Mouse (Mus musculus): ENCODE data around the gene Sgpl1.
"Not testable (repeated sequence)": the region's sequence is repeated elsewhere in the genome, so short reads cannot be mapped to it uniquely, and the experiment has no call there.

Gene Sgpl1

GRCm38 (mm10) chr10:61155611-61156010, 8.1 kb upstream of the Sgpl1 start:
- DNase-seq (ENCODE audit: low spot score in 2 of 2) = no peak

- DNase-seq (ENCODE audit: low spot score in 2 of 2) = no peak
These were observed 4.6 kb upstream of the Sgpl1 start for GRCm38 (mm10) chr10:61152131-61152530.

DNA sequence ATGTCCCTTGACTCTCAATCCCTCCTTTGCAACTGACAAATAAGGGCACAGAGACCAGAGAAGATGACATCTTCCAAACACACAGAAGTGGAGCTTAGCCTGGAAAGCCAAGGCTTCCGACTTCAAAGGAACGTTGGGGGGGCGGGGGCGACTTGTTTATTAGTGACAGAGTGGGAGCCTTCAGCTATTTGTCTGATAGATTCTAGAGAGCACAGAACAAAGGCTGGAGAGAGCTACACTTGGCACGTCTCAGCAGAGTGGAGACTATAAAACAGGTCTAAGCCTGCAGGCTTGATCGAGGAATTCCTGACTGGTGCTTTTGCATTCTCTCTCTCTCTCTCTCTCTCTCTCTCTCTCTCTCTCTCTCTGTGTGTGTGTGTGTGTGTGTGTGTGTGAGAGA, 3.1 kb upstream of the Sgpl1 start:
- DNase-seq (ENCODE audit: low spot score in 2 of 2) = no peak

DNA sequence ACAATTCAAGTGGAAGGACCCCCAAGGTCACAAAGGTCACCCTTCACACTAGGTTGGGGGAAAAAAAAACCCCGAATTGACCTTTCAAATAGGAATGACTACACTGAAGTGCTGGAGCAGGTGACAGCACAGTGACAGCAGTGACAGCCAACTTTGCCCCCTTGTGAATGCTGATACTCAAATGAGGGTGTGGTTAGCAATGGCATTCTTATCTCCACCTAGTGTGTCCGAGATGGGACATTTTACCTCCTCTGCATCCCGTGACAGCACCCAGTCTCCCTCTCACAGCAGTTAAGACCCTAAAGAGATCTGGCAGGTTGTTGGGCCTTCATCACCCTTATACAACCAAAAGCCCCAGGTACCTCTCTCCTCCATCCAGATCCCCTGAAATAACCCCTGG, 2.0 kb upstream of the Sgpl1 start:
- DNase-seq (ENCODE audit: low spot score in 2 of 2) = no peak

GRCm38 (mm10) chr10:61146807-61147156, 721 bp downstream of the Sgpl1 start:
- DNase-seq (ENCODE audit: low spot score in 2 of 2) = no peak

DNA sequence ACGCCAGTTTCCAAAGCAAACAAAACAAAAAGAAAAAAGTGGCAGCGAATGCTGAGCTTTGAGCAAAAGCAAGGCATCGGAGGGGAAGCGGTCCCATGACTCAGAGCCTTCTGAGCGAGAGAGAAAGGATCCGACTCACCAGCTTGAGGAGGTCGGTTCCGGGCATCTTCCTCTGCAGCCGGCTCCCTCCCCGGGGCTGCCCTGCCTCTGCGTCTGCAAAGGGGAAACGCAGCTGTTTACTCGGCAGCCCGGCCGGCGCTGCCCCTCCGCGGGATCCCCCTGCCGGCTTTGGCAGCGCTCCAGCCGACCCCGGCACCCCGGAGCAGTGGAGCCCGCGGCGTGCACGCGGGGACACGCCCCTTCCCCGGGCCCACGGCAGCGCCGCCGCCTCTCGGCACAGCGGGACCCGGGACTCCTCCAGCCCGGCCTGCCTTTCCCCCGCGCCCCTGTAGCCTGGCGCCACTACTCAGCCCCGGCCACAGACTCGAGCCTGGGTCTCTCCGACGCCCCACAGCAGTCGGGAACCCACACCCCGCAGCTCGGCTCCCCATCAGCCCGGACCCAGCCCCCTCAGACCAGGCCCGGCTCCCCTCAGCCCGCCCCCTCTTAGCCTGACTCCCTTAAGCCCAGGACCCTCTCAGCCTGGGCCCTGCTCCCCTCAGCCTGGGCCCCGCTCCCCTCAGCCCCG, 1.2 kb downstream of the Sgpl1 start:
- peak; percentile 10 to 27 for DNase-seq (ENCODE audit: low spot score in 2 of 2)

GRCm38 (mm10) chr10:61145766-61146118, 1.8 kb downstream of the Sgpl1 start:
- no peak for DNase-seq (ENCODE audit: low spot score in 2 of 2)

GRCm38 (mm10) chr10:61143343-61143742, 4.2 kb downstream of the Sgpl1 start:
- no peak for DNase-seq (ENCODE audit: low spot score in 2 of 2)

- no peak for DNase-seq (ENCODE audit: low spot score in 2 of 2)
These were observed 9.9 kb downstream of the Sgpl1 start for GRCm38 (mm10) chr10:61137567-61137966.

- no peak for DNase-seq (ENCODE audit: low spot score in 2 of 2)
These were observed 12.2 kb downstream of the Sgpl1 start for GRCm38 (mm10) chr10:61135226-61135839.

- DNase-seq (ENCODE audit: low spot score in 2 of 2) = no peak
These were observed 13.5 kb downstream of the Sgpl1 start for GRCm38 (mm10) chr10:61134041-61134440.

GRCm38 (mm10) chr10:61130959-61131358, 16.5 kb downstream of the Sgpl1 start:
- no peak for DNase-seq (ENCODE audit: low spot score in 2 of 2)

DNA sequence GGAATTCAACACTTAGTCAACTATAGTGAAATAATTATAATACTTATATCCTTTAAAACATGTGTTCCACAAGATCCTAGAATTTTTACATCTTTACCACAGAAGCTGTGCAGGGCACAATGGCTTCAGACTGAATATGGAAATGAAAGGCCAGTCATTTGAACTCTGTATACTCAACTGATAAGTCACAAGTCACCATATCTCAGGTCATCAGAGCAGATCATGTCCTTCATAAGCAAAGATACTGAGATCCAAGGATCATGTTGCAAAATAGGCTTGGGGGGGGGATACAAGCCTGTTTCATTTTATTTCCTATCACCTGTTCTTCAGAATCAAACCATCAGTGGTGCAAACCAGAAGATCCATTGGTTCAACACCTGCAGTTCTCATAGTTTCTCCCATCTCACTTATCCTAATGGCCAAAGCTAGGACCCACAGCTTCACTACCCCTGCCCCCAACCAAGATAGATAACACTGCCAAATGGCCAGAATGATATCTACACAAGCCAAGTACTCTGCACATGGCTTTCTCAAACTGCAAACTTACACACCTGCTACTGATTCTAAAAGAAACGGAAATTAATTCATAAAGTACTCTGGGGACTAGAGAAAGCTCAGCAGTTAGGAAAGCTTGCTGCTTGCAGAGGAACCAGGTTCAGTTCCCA, 18.7 kb downstream of the Sgpl1 start:
- no peak for DNase-seq (ENCODE audit: low spot score in 2 of 2)

DNA sequence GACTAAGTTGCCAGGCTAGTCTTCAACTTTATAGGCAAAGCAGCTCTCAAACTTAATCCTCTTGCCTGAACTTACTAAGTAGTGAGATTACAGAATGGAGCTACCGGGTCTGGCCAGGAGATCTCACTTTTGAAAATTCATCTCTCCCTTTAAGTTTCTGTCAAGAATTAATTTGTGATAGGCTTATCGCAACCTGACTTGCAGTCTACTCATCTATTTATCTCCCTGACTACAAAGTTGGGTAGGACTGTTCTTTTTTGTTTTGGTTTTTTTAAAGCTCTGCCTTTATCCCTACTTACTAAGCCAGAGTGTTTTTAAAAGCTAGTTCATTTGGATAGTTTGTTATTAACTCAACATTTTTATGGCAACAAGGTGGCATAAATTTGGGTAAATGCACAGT, 23.0 kb downstream of the Sgpl1 start:
- no peak for DNase-seq (ENCODE audit: low spot score in 2 of 2)

- no peak for DNase-seq (ENCODE audit: low spot score in 2 of 2)
These were observed 24.1 kb downstream of the Sgpl1 start for GRCm38 (mm10) chr10:61123276-61123913.

DNA sequence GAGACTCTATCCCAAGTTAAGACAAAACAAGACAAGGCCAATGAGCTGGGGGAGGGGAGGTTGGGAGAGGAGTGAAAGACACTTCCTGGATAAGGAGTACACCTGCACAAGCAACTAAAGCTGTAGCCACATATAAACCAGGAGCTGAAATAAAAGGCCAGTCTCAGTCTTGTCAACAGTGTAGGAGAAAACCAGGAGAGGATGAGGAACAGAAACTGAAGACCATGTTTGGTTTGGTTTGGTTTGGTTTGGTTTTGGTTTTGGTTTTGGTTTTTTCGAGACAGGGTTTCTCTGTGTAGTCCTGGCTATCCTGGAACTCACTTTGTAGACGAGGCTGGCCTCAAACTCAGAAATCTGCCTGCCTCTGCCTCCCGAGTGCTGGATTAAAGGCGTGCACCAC, 25.8 kb downstream of the Sgpl1 start:
- not testable (repeated sequence) for DNase-seq (ENCODE audit: low spot score in 2 of 2)

GRCm38 (mm10) chr10:61114246-61114720, 33.2 kb downstream of the Sgpl1 start:
- no peak for DNase-seq (ENCODE audit: low spot score in 2 of 2)

DNA sequence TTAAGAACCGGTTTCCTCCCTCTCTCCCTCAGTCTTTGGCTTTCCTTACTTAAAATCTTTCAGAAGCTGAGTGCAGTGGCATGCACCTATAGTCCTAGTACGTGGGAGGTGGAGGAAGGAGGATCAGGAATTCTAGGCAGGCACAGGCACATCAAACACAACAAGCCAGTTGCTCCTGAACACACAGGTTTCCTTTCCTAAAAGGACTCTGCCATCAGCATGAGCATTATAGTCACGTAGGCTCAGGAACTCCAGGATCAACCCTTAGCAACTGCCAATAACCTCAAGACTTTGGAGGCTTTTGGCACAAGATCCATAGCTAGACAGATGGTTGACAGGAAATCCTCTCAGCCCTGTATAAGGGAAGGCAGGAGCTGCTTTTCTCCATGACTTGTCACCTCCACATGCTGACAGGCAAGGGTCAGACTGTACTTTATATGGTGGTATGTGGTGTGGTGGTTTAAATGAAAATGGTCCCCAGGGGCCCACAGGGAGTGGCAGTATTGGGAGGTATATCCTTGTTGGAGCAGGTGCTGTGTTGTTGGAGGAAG, 43.9 kb downstream of the Sgpl1 start:
- DNase-seq (ENCODE audit: low spot score in 2 of 2) = no peak

GRCm38 (mm10) chr10:61091866-61092265, 55.6 kb downstream of the Sgpl1 start:
- no peak for DNase-seq (ENCODE audit: low spot score in 2 of 2)

DNA sequence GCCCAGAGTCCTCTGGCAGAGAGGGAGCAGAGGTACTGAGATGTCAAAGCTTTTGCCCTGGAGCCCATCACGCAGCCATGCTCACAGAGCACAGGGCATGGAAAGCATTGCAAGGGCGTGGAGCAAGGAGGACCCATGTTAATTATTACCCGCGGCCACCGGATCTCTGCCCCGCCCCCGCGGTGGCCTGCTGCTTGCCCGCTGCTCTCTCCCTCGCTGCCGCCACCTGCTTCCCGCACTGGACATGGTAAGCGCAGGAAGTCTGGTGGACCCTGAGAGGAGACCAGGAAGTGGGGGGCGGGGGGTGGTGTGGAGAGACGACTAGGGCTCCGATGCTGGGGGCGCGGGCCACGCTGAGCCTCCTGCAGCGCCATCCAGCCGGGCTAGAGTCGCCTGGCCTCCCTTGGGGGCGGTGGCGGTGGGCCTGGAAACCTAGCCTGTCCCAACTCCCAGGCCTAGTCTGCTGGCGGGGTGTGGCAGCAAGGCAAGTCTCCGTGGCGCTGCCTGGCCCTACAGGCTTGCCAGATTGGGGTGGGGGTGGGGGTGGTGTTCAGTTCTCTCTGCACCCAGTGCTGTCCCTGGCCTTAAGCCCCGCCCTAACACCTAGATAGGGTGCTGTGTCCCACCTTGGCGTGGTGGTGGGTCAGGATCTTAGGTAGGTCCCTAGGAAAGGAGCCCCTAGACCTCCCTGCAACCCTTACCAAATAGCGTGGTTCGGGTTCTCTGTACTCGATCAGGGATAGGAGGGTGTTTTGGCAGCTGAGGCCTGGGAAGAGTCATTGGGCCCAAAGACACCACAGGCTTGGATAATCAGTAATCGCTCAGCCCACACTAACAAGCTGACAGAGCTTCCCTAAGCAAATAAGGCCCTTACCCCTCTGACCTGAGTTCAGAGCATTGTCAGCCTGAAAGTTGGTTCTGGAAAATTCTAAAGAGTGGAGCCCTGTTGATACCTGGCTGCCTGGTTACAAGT, 58.0 kb downstream of the Sgpl1 start, which contains the start of gene Pcbd1:
Gene Pcbd1, plus strand, starts transcription at position 162 of the 973 bp plus-strand sequence.
- DNase-seq (ENCODE audit: low spot score in 2 of 2) = no peak

GRCm38 (mm10) chr10:61088468-61088867, 59.0 kb downstream of the Sgpl1 start:
- DNase-seq (ENCODE audit: low spot score in 2 of 2) = no peak
